Mouse (Mus musculus): ENCODE data around the gene Zfp30. TPM values are rescaled to one million over a fixed set of nuclear protein-coding genes. Genes with fewer than 3 reads are reported as not detected.

Zfp30 gene
- polyA plus RNA-seq, 1 experiment = 8.6 TPM

DNA sequence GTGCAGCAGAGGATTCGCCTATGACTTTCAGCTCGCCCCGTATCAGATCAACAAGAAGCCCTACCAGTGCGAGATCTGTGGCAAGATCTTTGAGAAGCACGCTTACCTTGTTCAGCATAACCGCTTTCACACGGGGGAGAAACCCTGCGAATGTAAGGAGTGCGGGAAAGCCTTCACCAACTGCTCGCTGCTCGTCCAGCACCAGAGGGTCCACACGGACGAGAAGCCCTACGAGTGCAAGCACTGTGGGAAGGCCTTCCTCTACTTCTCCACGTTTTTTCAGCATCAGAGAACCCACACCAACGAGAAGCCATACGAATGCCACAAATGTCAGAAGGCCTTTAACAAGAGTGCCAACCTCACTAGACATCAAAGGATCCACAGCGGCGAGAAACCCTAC is 7.2 kb upstream of the Zfp30 start:
- TF ChIP-seq POLR2A (IDR thresholded peaks at IDR 0.05; ENCODE audit: extremely low read depth, insufficient read depth, low read length) = no peak
- TF ChIP-seq CTCF (IDR thresholded peaks at IDR 0.05; ENCODE audit: extremely low read depth, insufficient read depth, low read length) = no peak
- Histone ChIP-seq H3K4me3 (ENCODE audit: insufficient read depth, low read length) (no peak overlapping the region), H3K4me1 (ENCODE audit: control insufficient read depth, insufficient read depth, low read length) (no peaks in the 10 kb centered on the region), H3K27ac (ENCODE audit: insufficient read depth, low read length) (no peak overlapping the region)

- no peaks in the 10 kb centered on the region for H3K4me1 ChIP-seq (ENCODE audit: control insufficient read depth, insufficient read depth, low read length)
- no peak for TF ChIP-seq CTCF (IDR thresholded peaks at IDR 0.05; ENCODE audit: extremely low read depth, insufficient read depth, low read length)
- TF ChIP-seq POLR2A (IDR thresholded peaks at IDR 0.05; ENCODE audit: extremely low read depth, insufficient read depth, low read length) = no peak
- H3K4me3 ChIP-seq (ENCODE audit: insufficient read depth, low read length) = no peak overlapping the region
- no peak overlapping the region for H3K27ac ChIP-seq (ENCODE audit: insufficient read depth, low read length)
Observed at GRCm38 (mm10) chr7:29777372-29777771, 6.4 kb upstream of the Zfp30 start.

DNA sequence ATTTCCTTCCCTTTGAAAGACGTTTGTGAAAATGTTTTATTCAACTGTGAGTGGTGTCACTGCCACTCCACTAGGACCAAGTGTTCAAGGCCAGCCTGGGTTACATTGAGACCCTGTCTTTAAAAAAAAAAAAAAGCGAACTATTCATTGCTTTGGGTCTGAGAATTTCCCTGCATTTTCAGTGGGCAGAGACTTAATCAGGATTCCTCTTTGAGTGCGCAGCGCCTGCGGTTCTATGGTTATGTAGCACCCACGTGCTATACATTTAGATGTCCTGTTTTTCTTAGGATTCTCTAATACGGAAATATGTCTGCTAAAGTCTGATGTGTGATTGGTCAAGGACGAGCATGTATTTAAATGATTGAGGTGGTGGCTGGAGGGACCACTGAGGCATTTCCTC is 1.2 kb downstream of the Zfp30 start:
- peak overlapping the region; percentile 79 for H3K4me3 ChIP-seq (ENCODE audit: insufficient read depth, low read length)
- H3K4me1 ChIP-seq (ENCODE audit: control insufficient read depth, insufficient read depth, low read length) = peaks cover 2% of the 10 kb centered on the region; the same call in 1 of the 2 replicates
- no peak overlapping the region for H3K27ac ChIP-seq (ENCODE audit: insufficient read depth, low read length)
- TF ChIP-seq CTCF (IDR thresholded peaks at IDR 0.05; ENCODE audit: extremely low read depth, insufficient read depth, low read length) = no peak
- TF ChIP-seq POLR2A (IDR thresholded peaks at IDR 0.05; ENCODE audit: extremely low read depth, insufficient read depth, low read length) = 0 out of 2 replicates have a peak, but pooled peaks have one; percentile 20

DNA sequence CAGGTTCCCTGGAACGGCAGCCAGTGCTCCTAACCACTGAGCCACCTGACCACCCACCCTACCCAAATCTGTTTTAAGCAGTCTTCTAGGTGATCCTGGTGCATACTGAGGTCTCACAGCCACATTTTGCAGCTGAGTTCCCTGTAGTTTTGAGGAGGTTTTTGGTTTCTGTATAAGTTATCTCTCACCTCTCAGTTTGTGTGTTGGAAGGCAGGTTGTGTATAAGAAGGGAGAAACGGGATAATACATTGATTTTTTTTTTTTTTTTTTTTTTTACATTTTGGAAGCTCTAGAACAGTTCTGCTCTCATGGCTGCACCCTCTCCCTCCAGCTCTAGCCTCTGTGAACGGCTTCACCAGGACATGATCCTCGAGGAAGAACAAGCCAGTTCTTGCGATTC is 2.1 kb downstream of the Zfp30 start:
- TF ChIP-seq CTCF (IDR thresholded peaks at IDR 0.05; ENCODE audit: extremely low read depth, insufficient read depth, low read length) (no peak), POLR2A (IDR thresholded peaks at IDR 0.05; ENCODE audit: extremely low read depth, insufficient read depth, low read length) (no peak)
- H3K4me1 ChIP-seq (ENCODE audit: control insufficient read depth, insufficient read depth, low read length) = peaks cover 2% of the 10 kb centered on the region; the same call in 1 of the 2 replicates
- H3K4me3 ChIP-seq (ENCODE audit: insufficient read depth, low read length) = peak overlapping the region; percentile 79
- no peak overlapping the region for H3K27ac ChIP-seq (ENCODE audit: insufficient read depth, low read length)

- Histone ChIP-seq H3K4me3 (ENCODE audit: insufficient read depth, low read length) (no peak overlapping the region), H3K27ac (ENCODE audit: insufficient read depth, low read length) (no peak overlapping the region), H3K4me1 (ENCODE audit: control insufficient read depth, insufficient read depth, low read length) (no peaks in the 10 kb centered on the region)
- TF ChIP-seq POLR2A (IDR thresholded peaks at IDR 0.05; ENCODE audit: extremely low read depth, insufficient read depth, low read length) = no peak
- TF ChIP-seq CTCF (IDR thresholded peaks at IDR 0.05; ENCODE audit: extremely low read depth, insufficient read depth, low read length) = no peak
Observed at GRCm38 (mm10) chr7:29792906-29793305, 9.1 kb downstream of the Zfp30 start.

- no peak overlapping the region for H3K27ac ChIP-seq (ENCODE audit: insufficient read depth, low read length)
Observed at GRCm38 (mm10) chr7:29807046-29807445, 23.2 kb downstream of the Zfp30 start.

DNA sequence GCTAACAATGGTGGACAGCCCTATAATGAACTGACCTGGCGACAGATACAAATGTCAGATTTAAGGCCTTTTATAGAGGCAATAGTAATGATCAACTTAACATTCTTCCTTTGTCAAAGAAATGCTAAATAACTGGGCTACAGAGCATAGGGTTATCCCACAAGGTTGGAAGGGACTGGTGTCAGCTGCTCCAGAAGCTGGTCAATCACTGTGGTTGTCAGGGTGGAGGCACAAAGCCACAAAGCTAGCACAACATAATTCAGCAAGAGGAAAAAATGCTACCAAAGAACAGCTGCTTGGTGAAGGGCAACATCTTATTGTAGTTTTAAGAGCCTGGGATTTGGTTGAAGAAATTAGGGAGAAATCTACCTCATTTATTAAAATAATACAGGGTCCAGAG is 28.4 kb downstream of the Zfp30 start:
- Histone ChIP-seq H3K4me1 (ENCODE audit: control insufficient read depth, insufficient read depth, low read length) (peaks cover 2% of the 10 kb centered on the region; the same call in 1 of the 2 replicates), H3K4me3 (ENCODE audit: insufficient read depth, low read length) (no peak overlapping the region), H3K27ac (ENCODE audit: insufficient read depth, low read length) (no peak overlapping the region)
- no peak for TF ChIP-seq CTCF (IDR thresholded peaks at IDR 0.05; ENCODE audit: extremely low read depth, insufficient read depth, low read length)
- TF ChIP-seq POLR2A (IDR thresholded peaks at IDR 0.05; ENCODE audit: extremely low read depth, insufficient read depth, low read length) = no peak

More at GRCm38 (mm10) chr7:29807046-29807445, 23.2 kb downstream of the Zfp30 start:
- TF ChIP-seq CTCF (IDR thresholded peaks at IDR 0.05; ENCODE audit: extremely low read depth, insufficient read depth, low read length) = no peak
- TF ChIP-seq POLR2A (IDR thresholded peaks at IDR 0.05; ENCODE audit: extremely low read depth, insufficient read depth, low read length) = no peak
- Histone ChIP-seq H3K4me3 (ENCODE audit: insufficient read depth, low read length) (no peak overlapping the region), H3K4me1 (ENCODE audit: control insufficient read depth, insufficient read depth, low read length) (no peaks in the 10 kb centered on the region)

- peaks cover 2% of the 10 kb centered on the region; the same call in 1 of the 2 replicates for H3K4me1 ChIP-seq (ENCODE audit: control insufficient read depth, insufficient read depth, low read length)
- H3K27ac ChIP-seq (ENCODE audit: insufficient read depth, low read length) = no peak overlapping the region
- TF ChIP-seq CTCF (IDR thresholded peaks at IDR 0.05; ENCODE audit: extremely low read depth, insufficient read depth, low read length) (no peak), POLR2A (IDR thresholded peaks at IDR 0.05; ENCODE audit: extremely low read depth, insufficient read depth, low read length) (no peak)
- no peak overlapping the region for H3K4me3 ChIP-seq (ENCODE audit: insufficient read depth, low read length)
Observed at GRCm38 (mm10) chr7:29814381-29814780, 30.6 kb downstream of the Zfp30 start.

DNA sequence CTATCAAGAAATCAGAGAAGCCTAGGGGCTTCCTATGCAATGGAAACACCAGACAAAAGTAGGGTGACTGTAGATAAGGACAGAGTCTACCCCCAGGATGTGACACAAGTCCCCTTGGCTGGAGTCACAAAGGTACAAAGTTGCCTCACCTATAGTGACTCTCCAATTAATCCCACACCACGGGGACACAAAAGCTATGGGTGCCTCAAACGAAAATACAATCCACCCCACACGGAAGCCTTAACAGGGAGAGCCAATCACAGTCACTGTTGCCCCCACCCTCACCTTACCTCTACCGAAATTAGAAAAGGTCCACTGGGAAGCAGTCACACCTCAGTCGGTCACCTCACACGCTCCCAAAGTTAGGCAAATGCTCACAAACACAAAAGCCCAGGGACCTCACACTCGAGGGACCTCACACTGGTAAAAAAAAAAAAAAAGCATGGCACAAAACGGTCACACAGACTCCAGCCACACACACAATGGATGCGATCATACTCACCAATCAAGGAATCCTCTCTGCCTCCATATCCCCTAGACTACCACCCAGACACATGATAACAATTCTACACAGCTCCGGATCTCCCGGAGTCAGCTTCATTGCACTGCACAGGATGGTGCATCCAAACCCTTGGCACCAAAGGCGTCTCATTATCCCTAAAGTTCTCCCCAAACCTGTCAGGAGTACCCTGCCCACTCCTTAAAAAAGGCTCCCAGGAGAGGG is 31.4 kb downstream of the Zfp30 start:
- TF ChIP-seq CTCF (IDR thresholded peaks at IDR 0.05; ENCODE audit: extremely low read depth, insufficient read depth, low read length) = no peak
- TF ChIP-seq POLR2A (IDR thresholded peaks at IDR 0.05; ENCODE audit: extremely low read depth, insufficient read depth, low read length) = no peak
- H3K27ac ChIP-seq (ENCODE audit: insufficient read depth, low read length) = no peak overlapping the region
- H3K4me3 ChIP-seq (ENCODE audit: insufficient read depth, low read length) = peak overlapping the region; percentile 81
- peaks cover 2% of the 10 kb centered on the region; the same call in 1 of the 2 replicates for H3K4me1 ChIP-seq (ENCODE audit: control insufficient read depth, insufficient read depth, low read length)

DNA sequence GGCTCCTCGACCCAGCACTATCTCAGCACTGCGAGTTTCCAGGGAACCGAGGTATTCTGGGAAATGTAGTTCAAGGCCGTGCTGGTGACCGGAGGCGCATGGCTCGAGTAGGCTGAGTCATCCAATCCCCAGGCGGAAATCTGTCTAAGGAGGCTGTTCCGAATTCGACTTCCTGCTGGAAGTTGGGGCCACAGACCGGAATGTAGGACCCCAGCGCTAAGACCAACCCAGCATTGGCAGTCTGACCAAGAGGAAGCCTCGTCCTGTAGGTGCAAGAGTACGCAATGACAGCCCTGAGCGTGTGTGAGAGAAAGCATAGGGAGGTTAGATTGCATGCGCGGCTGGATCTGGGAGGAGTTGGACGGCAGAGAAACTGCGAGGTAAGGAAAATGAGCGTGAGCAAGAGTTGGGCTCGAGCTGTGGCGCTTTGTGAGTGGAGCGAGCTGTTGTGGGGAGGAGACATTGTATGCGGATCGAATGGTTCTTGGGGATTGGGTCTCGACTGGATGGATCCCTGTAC is 32.2 kb downstream of the Zfp30 start, which contains the start of gene Zfp790:
Zfp790 (plus strand) TSS at position 205 of the 520 bp plus-strand sequence.
- H3K4me3 ChIP-seq (ENCODE audit: insufficient read depth, low read length) = peak within 1 kb of the TSS; percentile 81
- H3K4me1 ChIP-seq (ENCODE audit: control insufficient read depth, insufficient read depth, low read length) = peaks cover 2% of the 10 kb centered on the region; the same call in 1 of the 2 replicates
- H3K27ac ChIP-seq (ENCODE audit: insufficient read depth, low read length) = peak within 1 kb of the TSS; percentile 25; the same call in 1 of the 2 replicates
- peak; percentile 88 for TF ChIP-seq POLR2A (IDR thresholded peaks at IDR 0.05; ENCODE audit: extremely low read depth, insufficient read depth, low read length)
- no peak for TF ChIP-seq CTCF (IDR thresholded peaks at IDR 0.05; ENCODE audit: extremely low read depth, insufficient read depth, low read length)

All from cortical plate, adult 2 months (tissue).